Mouse (Mus musculus): Measurements from ENCODE around the gene Itga11.

DNA sequence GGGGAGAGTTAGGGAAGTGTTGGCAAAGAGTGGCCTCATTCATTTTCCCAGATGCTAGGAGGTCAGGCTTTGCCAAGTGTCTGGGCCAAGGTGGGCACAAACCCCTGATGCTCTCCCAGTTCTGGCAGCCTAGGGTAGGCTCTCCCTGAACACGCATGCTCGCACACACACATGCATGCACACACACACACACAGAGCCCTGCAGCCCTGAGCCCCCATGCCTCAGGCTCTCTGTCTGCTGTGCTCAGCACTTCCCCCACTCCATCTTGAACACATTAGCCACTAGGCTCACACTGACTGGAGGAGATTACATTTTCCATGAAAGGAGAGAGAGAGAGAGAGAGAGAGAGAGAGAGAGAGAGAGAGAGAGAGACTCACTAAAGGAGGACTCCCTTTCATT, 44.2 kb downstream of the Itga11 start:
- TF ChIP-seq TAL1 (IDR thresholded peaks at IDR 0.05; ENCODE audit: low read length) = no peak
- no peak for TF ChIP-seq GATA1 (IDR thresholded peaks at IDR 0.05; ENCODE audit: low read length)

Measured in erythroblast, embryonic 14.5 days (primary cell).